Mouse (Mus musculus): Measurements from ENCODE around the gene Xpo1. TPM values are rescaled to one million over a fixed set of nuclear protein-coding genes. Genes with fewer than 3 reads are reported as not detected.

Gene Xpo1
- polyA plus RNA-seq, 1 experiment: 451 TPM

- Histone ChIP-seq H3K36me3 (ENCODE audit: control insufficient read depth, insufficient read depth, low read length, poor library complexity, severe bottlenecking) (0 out of 2 replicates have a peak, but pooled peaks cover 2% of the 10 kb centered on the region), H3K9ac (ENCODE audit: low read depth, poor library complexity, severe bottlenecking) (no peak overlapping the region), H3K4me3 (ENCODE audit: low read depth, low read length) (no peak overlapping the region), H3K27me3 (ENCODE audit: control insufficient read depth, insufficient read depth, low read length, poor library complexity, severe bottlenecking) (no peaks in the 10 kb centered on the region), H3K4me1 (ENCODE audit: control insufficient read depth, insufficient read depth, low read length) (no peaks in the 10 kb centered on the region), H3K9me3 (replicated peaks; ENCODE audit: control insufficient read depth, insufficient read depth, low read length, poor library complexity, severe bottlenecking) (no peaks in the 10 kb centered on the region), H3K27ac (ENCODE audit: insufficient read depth, low read length) (no peak overlapping the region)
- TF ChIP-seq EP300 (IDR thresholded peaks at IDR 0.05; ENCODE audit: insufficient read depth, low read depth, low read length): no peak
- TF ChIP-seq CTCF (IDR thresholded peaks at IDR 0.05; ENCODE audit: low read depth, low read length): no peak
- TF ChIP-seq POLR2A (IDR thresholded peaks at IDR 0.05; ENCODE audit: insufficient read depth, low read length): no peak
Observed at GRCm38 (mm10) chr11:23253931-23254330, 1.9 kb upstream of the Xpo1 start.

GRCm38 (mm10) chr11:23254548-23254947 lies 1.3 kb upstream of the Xpo1 start:
- H3K36me3 ChIP-seq (ENCODE audit: control insufficient read depth, insufficient read depth, low read length, poor library complexity, severe bottlenecking): 0 out of 2 replicates have a peak, but pooled peaks cover 4% of the 10 kb centered on the region
- H3K9me3 ChIP-seq (replicated peaks; ENCODE audit: control insufficient read depth, insufficient read depth, low read length, poor library complexity, severe bottlenecking): no peaks in the 10 kb centered on the region
- TF ChIP-seq CTCF (IDR thresholded peaks at IDR 0.05; ENCODE audit: low read depth, low read length) (no peak), EP300 (IDR thresholded peaks at IDR 0.05; ENCODE audit: insufficient read depth, low read depth, low read length) (no peak)
- H3K4me1 ChIP-seq (ENCODE audit: control insufficient read depth, insufficient read depth, low read length): no peaks in the 10 kb centered on the region
- H3K27ac ChIP-seq (ENCODE audit: insufficient read depth, low read length): peak overlapping the region; percentile 87
- H3K4me3 ChIP-seq (ENCODE audit: low read depth, low read length): peak overlapping the region; percentile 89
- H3K9ac ChIP-seq (ENCODE audit: low read depth, poor library complexity, severe bottlenecking): peak overlapping the region; percentile 93
- no peaks in the 10 kb centered on the region for H3K27me3 ChIP-seq (ENCODE audit: control insufficient read depth, insufficient read depth, low read length, poor library complexity, severe bottlenecking)

- no peaks in the 10 kb centered on the region for H3K27me3 ChIP-seq (ENCODE audit: control insufficient read depth, insufficient read depth, low read length, poor library complexity, severe bottlenecking)
- H3K9ac ChIP-seq (ENCODE audit: low read depth, poor library complexity, severe bottlenecking): peak overlapping the region; percentile 93
- H3K4me1 ChIP-seq (ENCODE audit: control insufficient read depth, insufficient read depth, low read length): no peaks in the 10 kb centered on the region
- H3K4me3 ChIP-seq (ENCODE audit: low read depth, low read length): peak overlapping the region; percentile 89
- no peaks in the 10 kb centered on the region for H3K9me3 ChIP-seq (replicated peaks; ENCODE audit: control insufficient read depth, insufficient read depth, low read length, poor library complexity, severe bottlenecking)
- 0 out of 2 replicates have a peak, but pooled peaks cover 4% of the 10 kb centered on the region for H3K36me3 ChIP-seq (ENCODE audit: control insufficient read depth, insufficient read depth, low read length, poor library complexity, severe bottlenecking)
- peak overlapping the region; percentile 87 for H3K27ac ChIP-seq (ENCODE audit: insufficient read depth, low read length)
- TF ChIP-seq CTCF (IDR thresholded peaks at IDR 0.05; ENCODE audit: low read depth, low read length): no peak
Observed at GRCm38 (mm10) chr11:23255053-23255426, 801 bp upstream of the Xpo1 start.

- peak overlapping the region; percentile 100 for H3K9ac ChIP-seq (ENCODE audit: low read depth, poor library complexity, severe bottlenecking)
- H3K4me1 ChIP-seq (ENCODE audit: control insufficient read depth, insufficient read depth, low read length): no peaks in the 10 kb centered on the region
- H3K4me3 ChIP-seq (ENCODE audit: low read depth, low read length): peak overlapping the region; percentile 99
- 0 out of 2 replicates have a peak, but pooled peaks cover 4% of the 10 kb centered on the region for H3K36me3 ChIP-seq (ENCODE audit: control insufficient read depth, insufficient read depth, low read length, poor library complexity, severe bottlenecking)
- H3K9me3 ChIP-seq (replicated peaks; ENCODE audit: control insufficient read depth, insufficient read depth, low read length, poor library complexity, severe bottlenecking): no peaks in the 10 kb centered on the region
- H3K27me3 ChIP-seq (ENCODE audit: control insufficient read depth, insufficient read depth, low read length, poor library complexity, severe bottlenecking): no peaks in the 10 kb centered on the region
- no peak for TF ChIP-seq EP300 (IDR thresholded peaks at IDR 0.05; ENCODE audit: insufficient read depth, low read depth, low read length)
- no peak for TF ChIP-seq POLR2A (IDR thresholded peaks at IDR 0.05; ENCODE audit: insufficient read depth, low read length)
- TF ChIP-seq CTCF (IDR thresholded peaks at IDR 0.05; ENCODE audit: low read depth, low read length): no peak
- peak overlapping the region; percentile 83 for H3K27ac ChIP-seq (ENCODE audit: insufficient read depth, low read length)
Observed at GRCm38 (mm10) chr11:23256194-23256802, 457 bp downstream of the Xpo1 start.

GRCm38 (mm10) chr11:23256803-23257704 lies 1.2 kb downstream of the Xpo1 start:
- TF ChIP-seq CTCF (IDR thresholded peaks at IDR 0.05; ENCODE audit: low read depth, low read length): no peak
- peak; percentile 40 for TF ChIP-seq POLR2A (IDR thresholded peaks at IDR 0.05; ENCODE audit: insufficient read depth, low read length)
- H3K36me3 ChIP-seq (ENCODE audit: control insufficient read depth, insufficient read depth, low read length, poor library complexity, severe bottlenecking): peaks cover 8% of the 10 kb centered on the region
- peak overlapping the region; percentile 100 for H3K9ac ChIP-seq (ENCODE audit: low read depth, poor library complexity, severe bottlenecking)
- no peaks in the 10 kb centered on the region for H3K4me1 ChIP-seq (ENCODE audit: control insufficient read depth, insufficient read depth, low read length)
- no peaks in the 10 kb centered on the region for H3K9me3 ChIP-seq (replicated peaks; ENCODE audit: control insufficient read depth, insufficient read depth, low read length, poor library complexity, severe bottlenecking)
- H3K27me3 ChIP-seq (ENCODE audit: control insufficient read depth, insufficient read depth, low read length, poor library complexity, severe bottlenecking): no peaks in the 10 kb centered on the region
- peak overlapping the region; percentile 83 for H3K27ac ChIP-seq (ENCODE audit: insufficient read depth, low read length)
- H3K4me3 ChIP-seq (ENCODE audit: low read depth, low read length): peak overlapping the region; percentile 99

GRCm38 (mm10) chr11:23259073-23259472 lies 3.2 kb downstream of the Xpo1 start:
- no peaks in the 10 kb centered on the region for H3K4me1 ChIP-seq (ENCODE audit: control insufficient read depth, insufficient read depth, low read length)
- TF ChIP-seq CTCF (IDR thresholded peaks at IDR 0.05; ENCODE audit: low read depth, low read length) (no peak), EP300 (IDR thresholded peaks at IDR 0.05; ENCODE audit: insufficient read depth, low read depth, low read length) (no peak), POLR2A (IDR thresholded peaks at IDR 0.05; ENCODE audit: insufficient read depth, low read length) (no peak)
- peak overlapping the region; percentile 18; the same call in 1 of the 2 replicates for H3K4me3 ChIP-seq (ENCODE audit: low read depth, low read length)
- H3K27me3 ChIP-seq (ENCODE audit: control insufficient read depth, insufficient read depth, low read length, poor library complexity, severe bottlenecking): no peaks in the 10 kb centered on the region
- no peak overlapping the region for H3K27ac ChIP-seq (ENCODE audit: insufficient read depth, low read length)
- peaks cover 27% of the 10 kb centered on the region for H3K36me3 ChIP-seq (ENCODE audit: control insufficient read depth, insufficient read depth, low read length, poor library complexity, severe bottlenecking)
- H3K9ac ChIP-seq (ENCODE audit: low read depth, poor library complexity, severe bottlenecking): peak overlapping the region; percentile 54; the same call in 1 of the 2 replicates
- H3K9me3 ChIP-seq (replicated peaks; ENCODE audit: control insufficient read depth, insufficient read depth, low read length, poor library complexity, severe bottlenecking): no peaks in the 10 kb centered on the region
